20 mouse cellular contexts compared by ENCODE assay signal in genomic region chr11:110354261-110354660, GRCm38 (mm10).
"Had no signal": no experiment of that assay in that cellular context is flagged by ENCODE, and none has a peak within 500 bp of the region (broad histone marks: within the 10 kb centered on the region; RNA-seq: fewer than 3 reads in every experiment).

No protein-coding gene starts in this region.

- H3K36me3 ChIP-seq: limb, embryonic 10.5 days; limb, embryonic 13.5 days; liver, embryonic 12.5 days; liver, embryonic 15.5 days; lung, embryonic 15.5 days had no signal

- H3K9ac ChIP-seq: limb, embryonic 13.5 days; liver, embryonic 12.5 days; liver, embryonic 15.5 days; lung, embryonic 15.5 days had no signal

- H3K27ac ChIP-seq: kidney, postnatal 0 days; layer of hippocampus, adult 2 months; limb, embryonic 10.5 days; limb, embryonic 13.5 days; liver, embryonic 12.5 days; liver, embryonic 15.5 days; lung, embryonic 15.5 days; stomach, postnatal 0 days had no signal

- H3K9me3 ChIP-seq: limb, embryonic 10.5 days; limb, embryonic 13.5 days; liver, embryonic 12.5 days; liver, embryonic 15.5 days; lung, embryonic 15.5 days had no signal

- H3K4me1 ChIP-seq: limb, embryonic 10.5 days; limb, embryonic 13.5 days; liver, embryonic 12.5 days; liver, embryonic 15.5 days; lung, embryonic 15.5 days had no signal

- H3K4me3 ChIP-seq: layer of hippocampus, adult 2 months; limb, embryonic 10.5 days; limb, embryonic 13.5 days; liver, embryonic 12.5 days; liver, embryonic 15.5 days; lung, embryonic 15.5 days had no signal

- DNase-seq: kidney, adult 2 months; kidney, postnatal 25 days; layer of hippocampus, adult 9-11 months; layer of hippocampus, postnatal 36 days; liver; lung, adult 18-20 months; lung, postnatal 14 days; lung, postnatal 4 days; midbrain, embryonic 14.5 days; thymus, adult 2 months; thymus, postnatal 14 days; thymus, postnatal 4 days had no signal
